Mouse (Mus musculus): Measurements from ENCODE around the gene Dchs1.

GRCm38 (mm10) chr7:105740089-105740795, 47.2 kb downstream of the Dchs1 start:
- TF ChIP-seq CTCF (IDR thresholded peaks at IDR 0.05; ENCODE audit: borderline replicate concordance, insufficient read depth, low read length), result no peak
- no peak for TF ChIP-seq POLR2A (IDR thresholded peaks at IDR 0.05; ENCODE audit: low read depth, low read length)

Data from embryonic fibroblast, embryonic 13.5 days (primary cell).